In genomic region chr11:87158012-87158411, GRCm38 (mm10) we compare ENCODE assay signal across 30 mouse cellular contexts.
"Had no signal": no experiment of that assay in that cellular context is flagged by ENCODE, and none has a peak within 500 bp of the region (broad histone marks: within the 10 kb centered on the region; RNA-seq: fewer than 3 reads in every experiment).

No protein-coding gene starts in this region.

- DNase-seq: heart, postnatal 10 days; heart, postnatal 14 days; heart, postnatal 36 days; heart, postnatal 4 days; kidney, adult 11 months; kidney, adult 18-20 months; kidney, adult 2 months; kidney, adult 8-10 months; kidney, adult 9 months; kidney, postnatal 10 days; kidney, postnatal 14 days; kidney, postnatal 25 days; kidney, postnatal 36 days; kidney, postnatal 4 days; layer of hippocampus, adult 9-11 months; layer of hippocampus, postnatal 36 days had no signal

- H3K36me3 ChIP-seq: intestine, embryonic 15.5 days had no signal

- H3K4me3 ChIP-seq: heart, embryonic 12.5 days; heart, embryonic 13.5 days; heart, embryonic 15.5 days; hindbrain, embryonic 10.5 days; hindbrain, embryonic 12.5 days; hindbrain, embryonic 13.5 days; hindbrain, embryonic 15.5 days; intestine, embryonic 15.5 days; kidney, embryonic 15.5 days; layer of hippocampus, adult 2 months; left cerebral cortex, adult 2 months had no signal

- H3K27ac ChIP-seq: heart, embryonic 13.5 days; heart, embryonic 15.5 days; hindbrain, embryonic 10.5 days; hindbrain, embryonic 12.5 days; hindbrain, embryonic 13.5 days; hindbrain, embryonic 14.5 days; hindbrain, embryonic 15.5 days; hindbrain, postnatal 0 days; intestine, embryonic 15.5 days; kidney, embryonic 15.5 days; kidney, postnatal 0 days; layer of hippocampus, adult 2 months; left cerebral cortex, adult 2 months had no signal

- H3K9ac ChIP-seq: heart, embryonic 12.5 days; heart, embryonic 13.5 days; heart, embryonic 15.5 days; hindbrain, embryonic 12.5 days; hindbrain, embryonic 13.5 days; hindbrain, embryonic 14.5 days; hindbrain, embryonic 15.5 days; intestine, embryonic 15.5 days; kidney, embryonic 15.5 days had no signal

- H3K9me3 ChIP-seq: heart, embryonic 12.5 days; heart, embryonic 13.5 days; heart, embryonic 15.5 days; hindbrain, embryonic 10.5 days; hindbrain, embryonic 12.5 days; hindbrain, embryonic 13.5 days; hindbrain, embryonic 15.5 days; intestine, embryonic 15.5 days; kidney, embryonic 15.5 days had no signal

- H3K4me1 ChIP-seq: heart, embryonic 12.5 days; heart, embryonic 13.5 days; heart, embryonic 15.5 days; hindbrain, embryonic 10.5 days; hindbrain, embryonic 12.5 days; hindbrain, embryonic 13.5 days; hindbrain, embryonic 15.5 days; intestine, embryonic 15.5 days; kidney, embryonic 15.5 days had no signal

- H3K27me3 ChIP-seq: heart, embryonic 12.5 days; heart, embryonic 13.5 days; heart, embryonic 15.5 days; hindbrain, embryonic 12.5 days; hindbrain, embryonic 13.5 days; hindbrain, embryonic 15.5 days; intestine, embryonic 15.5 days; kidney, embryonic 15.5 days had no signal
